Mouse (Mus musculus) spleen, adult 2 months (tissue): ENCODE measurements around the gene Tsc1. TPM values are rescaled to one million over a fixed set of nuclear protein-coding genes. Genes with fewer than 3 reads are reported as not detected.

Source experiments
- DNase-seq, 2 experiments: peaks; one replicate each; pipeline versions ENCODE4 v3.0.0 to v3.0.0-alpha.2; 2012 to 2021; ENCODE audit warnings: low spot score in 2 of 2, low read depth in 1 of 2
- H3K27ac ChIP-seq: fragments of 200-500 bp; 2 replicates; pipeline ENCODE4 v1.5.1; 2012; ENCODE audit warnings: low read length, inconsistent platforms; ENCODE audit not compliant: insufficient read depth
- H3K27me3 ChIP-seq: fragments of 200-500 bp; 2 replicates; pipeline ENCODE4 v1.6.1; 2012; ENCODE audit warnings: mild to moderate bottlenecking, moderate library complexity, low read length, inconsistent platforms; ENCODE audit not compliant: control insufficient read depth, insufficient read depth
- H3K36me3 ChIP-seq: fragments of 200-500 bp; 2 replicates; pipeline ENCODE4 v1.6.1; 2012; ENCODE audit warnings: mild to moderate bottlenecking, low read length, inconsistent platforms; ENCODE audit not compliant: control insufficient read depth, insufficient read depth
- H3K4me1 ChIP-seq: fragments of 200-500 bp; 2 replicates; pipeline ENCODE4 v1.6.1; 2011; ENCODE audit warnings: inconsistent platforms; ENCODE audit not compliant: control insufficient read depth, insufficient read depth, insufficient read length
- H3K4me3 ChIP-seq: fragments of 200-500 bp; 2 replicates; pipeline ENCODE4 v1.5.1; 2011; ENCODE audit warnings: mild to moderate bottlenecking, inconsistent platforms; ENCODE audit not compliant: insufficient read depth, insufficient read length; ENCODE audit errors: extremely low read depth
- CTCF ChIP-seq: fragments of 200-500 bp; IDR thresholded peaks from 2 replicates; pipeline ENCODE4 v1.5.1; 2011; ENCODE audit warnings: mild to moderate bottlenecking, inconsistent platforms; ENCODE audit not compliant: insufficient read depth, insufficient read length, insufficient replicate concordance; ENCODE audit errors: extremely low read depth
- POLR2A ChIP-seq: fragments of 200-500 bp; IDR thresholded peaks from 2 replicates; pipeline ENCODE4 v1.6.1; 2011; ENCODE audit warnings: low read depth, low read length, inconsistent platforms
- WGBS: fragments of 180-500 bp; shearing (Covaris S2); methylation state at CpG from one replicate; pipeline ENCODE4 v1.1.7; 2018; 5-methylcytosine and 5-hydroxymethylcytosine counted together
- polyA plus RNA-seq: library from polyadenylated mRNA; depleted of rRNA; stranded (reverse); fragments of >200 nt; gene quantifications from 2 replicates; pipeline ENCODE4 v1.2.3, GENCODE M21; 2012

The Tsc1 gene
- polyA plus RNA-seq, 1 experiment, result 12.1 TPM

- peak; percentile 6 to 14 for DNase-seq
- peaks cover 11% of the 10 kb centered on the region; the same call in 1 of the 2 replicates for H3K4me1 ChIP-seq
- no peak for TF ChIP-seq CTCF
- TF ChIP-seq POLR2A, result no peak
- 13% methylated on average over 5 of the region's 5 CpGs for WGBS
- H3K27me3 ChIP-seq, result no peaks in the 10 kb centered on the region
- H3K27ac ChIP-seq, result peak overlapping the region; percentile 68
- H3K36me3 ChIP-seq, result no peaks in the 10 kb centered on the region
- no peak overlapping the region for H3K4me3 ChIP-seq
These were observed 57.5 kb downstream of the Tsc1 start for GRCm38 (mm10) chr2:28698566-28698965.

- 3% methylated on average over 53 of the region's 53 CpGs for WGBS
- H3K36me3 ChIP-seq, result no peaks in the 10 kb centered on the region
- no peaks in the 10 kb centered on the region for H3K27me3 ChIP-seq
- peak within 1 kb of the TSS; percentile 56 for H3K4me3 ChIP-seq
- H3K4me1 ChIP-seq, result peaks cover 11% of the 10 kb centered on the region; the same call in 1 of the 2 replicates
- DNase-seq, result peak in 1 of 2 experiments; percentile 72
- H3K27ac ChIP-seq, result peak within 1 kb of the TSS; percentile 68
- TF ChIP-seq CTCF, result no peak
- no peak for TF ChIP-seq POLR2A
These were observed 58.6 kb downstream of the Tsc1 start, which contains the start of the genes Spaca9 and Ak8 for GRCm38 (mm10) chr2:28699361-28700335. Gene Spaca9, minus strand, starts transcription at chr2:28699727. Gene Ak8, plus strand, starts transcription at chr2:28700164.

- 59% methylated on average over 8 of the region's 8 CpGs for WGBS
- DNase-seq, result no peak
- Histone ChIP-seq H3K27ac (no peak overlapping the region), H3K4me3 (no peak overlapping the region), H3K27me3 (no peaks in the 10 kb centered on the region), H3K4me1 (peaks cover 11% of the 10 kb centered on the region; the same call in 1 of the 2 replicates), H3K36me3 (no peaks in the 10 kb centered on the region)
- no peak for TF ChIP-seq CTCF
- no peak for TF ChIP-seq POLR2A
These were observed 60.7 kb downstream of the Tsc1 start for GRCm38 (mm10) chr2:28701646-28702262.

DNA sequence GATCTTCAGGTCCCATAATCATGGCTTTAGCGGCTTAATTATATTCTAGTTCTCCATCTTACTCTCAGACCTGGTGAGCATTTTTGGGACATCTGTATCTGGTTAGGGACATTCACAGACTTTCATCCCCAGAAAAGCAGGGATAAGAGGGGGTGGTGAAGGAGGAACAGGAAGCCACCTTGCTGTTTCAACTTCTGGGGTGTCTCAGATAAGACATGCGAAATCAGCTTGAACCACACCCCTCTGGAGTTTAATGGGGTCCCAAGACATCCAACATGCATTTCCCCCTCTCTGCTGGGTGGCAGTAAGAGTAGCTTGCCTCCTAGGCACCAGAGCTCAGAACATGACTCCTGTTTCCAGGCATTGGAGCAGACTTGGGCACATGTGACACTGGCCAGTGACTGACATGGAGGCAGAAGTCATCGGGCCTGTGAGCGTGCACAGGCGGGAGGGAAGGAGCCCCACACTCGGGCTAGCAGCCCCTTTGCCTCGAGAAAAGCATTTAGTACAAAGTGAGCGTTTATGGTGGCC lies 65.1 kb downstream of the Tsc1 start:
- TF ChIP-seq CTCF (no peak), POLR2A (no peak)
- Histone ChIP-seq H3K4me3 (no peak overlapping the region), H3K27ac (no peak overlapping the region), H3K27me3 (no peaks in the 10 kb centered on the region), H3K36me3 (no peaks in the 10 kb centered on the region), H3K4me1 (no peaks in the 10 kb centered on the region)
- DNase-seq, result no peak
- WGBS, result 80% methylated on average over 8 of the region's 8 CpGs

DNA sequence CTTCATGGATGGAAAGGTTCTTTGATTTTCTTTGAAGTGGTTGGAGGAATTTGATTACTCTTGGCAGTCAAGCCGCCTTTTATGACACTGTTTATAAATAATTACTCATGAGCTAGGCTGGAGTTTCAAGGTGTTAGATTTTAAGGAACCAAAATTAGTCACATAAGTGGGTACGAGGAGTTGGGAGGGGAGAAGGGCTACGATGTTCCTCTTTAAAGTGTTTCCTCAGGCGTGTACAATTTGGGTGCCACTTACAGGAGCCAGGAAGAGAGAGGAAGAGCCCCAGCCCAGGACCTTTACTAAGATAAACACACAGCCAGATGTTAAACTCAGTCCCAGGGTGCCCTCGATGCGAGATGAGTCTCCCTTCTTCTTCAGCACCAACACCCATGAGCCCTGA lies 65.8 kb downstream of the Tsc1 start:
- Histone ChIP-seq H3K27ac (no peak overlapping the region), H3K36me3 (no peaks in the 10 kb centered on the region), H3K27me3 (no peaks in the 10 kb centered on the region), H3K4me3 (no peak overlapping the region), H3K4me1 (no peaks in the 10 kb centered on the region)
- DNase-seq, result no peak
- 24% methylated on average over 6 of the region's 6 CpGs for WGBS
- TF ChIP-seq CTCF (no peak), POLR2A (no peak)

- Histone ChIP-seq H3K4me3 (no peak overlapping the region), H3K36me3 (no peaks in the 10 kb centered on the region), H3K27ac (no peak overlapping the region), H3K4me1 (no peaks in the 10 kb centered on the region), H3K27me3 (no peaks in the 10 kb centered on the region)
- TF ChIP-seq CTCF (no peak), POLR2A (no peak)
- 86% methylated on average over 8 of the region's 8 CpGs for WGBS
- no peak for DNase-seq
These were observed 72.0 kb downstream of the Tsc1 start for GRCm38 (mm10) chr2:28713036-28713435.
